Mouse (Mus musculus) testis, adult 2 months (tissue): Measurements from ENCODE around the gene Haghl.

Experiments used
- CTCF ChIP-seq: fragments of 200-500 bp; IDR thresholded peaks from 2 replicates; pipeline ENCODE4 v1.5.1; 2012; ENCODE audit warnings: low read depth, mild to moderate bottlenecking, inconsistent platforms, low read length, moderate library complexity; ENCODE audit not compliant: control insufficient read depth, insufficient read depth, insufficient replicate concordance
- POLR2A ChIP-seq: fragments of 200-500 bp; IDR thresholded peaks from 2 replicates; pipeline ENCODE4 v1.6.1; 2012; ENCODE audit warnings: low read depth, mild to moderate bottlenecking, inconsistent platforms, low read length, moderate library complexity; ENCODE audit not compliant: control insufficient read depth

GRCm38 (mm10) chr17:25823452-25823851 is 38.0 kb upstream of the Haghl start, which contains the start of gene Wdr24:
- TF ChIP-seq CTCF: no peak
- TF ChIP-seq POLR2A: peak; percentile 59
